ENCODE assay signal across 14 mouse cellular contexts in genomic region chr5:139910755-139911300, GRCm38 (mm10). TPM values are rescaled to one million over a fixed set of nuclear protein-coding genes. Genes with fewer than 3 reads are reported as not detected.
DNase-seq lines count a peak whose midpoint lies in the region; ATAC-seq lines count a peak whose summit lies in the region.
"Had no signal": no experiment of that assay in that cellular context is flagged by ENCODE, and none has a peak within 500 bp of the region (broad histone marks: within the 10 kb centered on the region; RNA-seq: fewer than 3 reads in every experiment).

No protein-coding gene starts in this region.

- H3K27ac ChIP-seq in neural tube, embryonic 11.5 days (ENCODE audit: low read depth, low read length), result 0 out of 2 replicates have a peak overlapping the region, but pooled peaks have one; percentile 50
- no peak overlapping the region; the same call in 1 of the 2 replicates for H3K27ac ChIP-seq in forebrain, embryonic 16.5 days (ENCODE audit: low read length)
- H3K27ac ChIP-seq in midbrain, embryonic 11.5 days (ENCODE audit: low read depth, low read length), result no peak overlapping the region
- H3K27ac ChIP-seq: heart, embryonic 15.5 days; stomach, embryonic 15.5 days had no signal

- DNase-seq in neural tube, embryonic 11.5 days (ENCODE audit: low spot score), result no peak
- no peak for DNase-seq in neural tube, embryonic 10.5 days (ENCODE audit: extremely low spot score, low spot score)
- peak; percentile 93 for DNase-seq in midbrain, embryonic 11.5 days (ENCODE audit: low spot score, missing footprints)
- DNase-seq in right cerebral cortex, postnatal 14 days, result no peak
- no peak for DNase-seq in adrenal gland, postnatal 4 days (ENCODE audit: low spot score in 2 of 2)
- no peak for DNase-seq in layer of hippocampus, postnatal 14 days (ENCODE audit: low spot score in 2 of 2)
- DNase-seq: kidney, adult 8-10 months; layer of hippocampus, adult 9-11 months had no signal

- H3K9ac ChIP-seq in neural tube, embryonic 11.5 days (ENCODE audit: low read length), result no peak overlapping the region
- no peak overlapping the region for H3K9ac ChIP-seq in forebrain, embryonic 16.5 days (replicated peaks; ENCODE audit: low read depth, low read length)
- H3K9ac ChIP-seq in midbrain, embryonic 11.5 days (ENCODE audit: low read length), result no peak overlapping the region
- H3K9ac ChIP-seq: heart, embryonic 15.5 days; stomach, embryonic 15.5 days had no signal

- H3K4me3 ChIP-seq in neural tube, embryonic 11.5 days (ENCODE audit: low read depth, low read length), result no peak overlapping the region
- H3K4me3 ChIP-seq in forebrain, embryonic 16.5 days (replicated peaks; ENCODE audit: low read length), result peak overlapping the region; percentile 13; the same call in 1 of the 2 replicates
- 0 out of 2 replicates have a peak overlapping the region, but pooled peaks have one; percentile 6 for H3K4me3 ChIP-seq in midbrain, embryonic 11.5 days (ENCODE audit: low read depth, low read length)
- H3K4me3 ChIP-seq: erythroblast, embryonic 14.5 days; myocyte had no signal

- H3K4me1 ChIP-seq in neural tube, embryonic 11.5 days (ENCODE audit: control insufficient read depth, insufficient read depth, low read length), result peaks cover 28% of the 10 kb centered on the region
- H3K4me1 ChIP-seq in forebrain, embryonic 16.5 days (replicated peaks; ENCODE audit: control insufficient read depth, insufficient read depth, low read length), result peaks cover 51% of the 10 kb centered on the region
- peaks cover 47% of the 10 kb centered on the region for H3K4me1 ChIP-seq in midbrain, embryonic 11.5 days (ENCODE audit: control insufficient read depth, insufficient read depth, low read length)

- no peaks in the 10 kb centered on the region for H3K36me3 ChIP-seq in neural tube, embryonic 11.5 days (ENCODE audit: control insufficient read depth, insufficient read depth, low read length)
- H3K36me3 ChIP-seq in forebrain, embryonic 16.5 days (ENCODE audit: control insufficient read depth, insufficient read depth), result no peaks in the 10 kb centered on the region
- H3K36me3 ChIP-seq in midbrain, embryonic 11.5 days (ENCODE audit: control insufficient read depth, insufficient read depth, low read length), result no peaks in the 10 kb centered on the region
- H3K36me3 ChIP-seq: heart, embryonic 15.5 days; stomach, embryonic 15.5 days had no signal

- ATAC-seq in neural tube, embryonic 11.5 days (ENCODE audit: insufficient read depth, low FRiP score, low TSS enrichment), result no peak
- ATAC-seq in forebrain, embryonic 16.5 days, result no peak
- no peak for ATAC-seq in midbrain, embryonic 11.5 days (ENCODE audit: low FRiP score)
- ATAC-seq: Patski had no signal

- no peaks in the 10 kb centered on the region for H3K9me3 ChIP-seq in neural tube, embryonic 11.5 days (ENCODE audit: control insufficient read depth, low read length)
- H3K9me3 ChIP-seq in forebrain, embryonic 16.5 days (ENCODE audit: control insufficient read depth, low read length), result no peaks in the 10 kb centered on the region
- no peaks in the 10 kb centered on the region for H3K9me3 ChIP-seq in midbrain, embryonic 11.5 days (ENCODE audit: control insufficient read depth, low read length)
- H3K9me3 ChIP-seq: heart, embryonic 15.5 days; stomach, embryonic 15.5 days had no signal

- 6% methylated on average over 3 of the region's 3 CpGs for WGBS in neural tube, embryonic 11.5 days
- WGBS in forebrain, embryonic 16.5 days, result 17% methylated on average over 3 of the region's 3 CpGs
- 3% methylated on average over 3 of the region's 3 CpGs for WGBS in midbrain, embryonic 11.5 days

- peak overlapping the region; percentile 98 for H3K4me2 ChIP-seq in neural tube, embryonic 11.5 days (ENCODE audit: low read depth)
- H3K4me2 ChIP-seq in forebrain, embryonic 16.5 days (ENCODE audit: low read length), result peak overlapping the region; percentile 98
- H3K4me2 ChIP-seq in midbrain, embryonic 11.5 days, result peak overlapping the region; percentile 35; the same call in 1 of the 2 replicates

- H3K27me3 ChIP-seq in neural tube, embryonic 11.5 days (ENCODE audit: control insufficient read depth, insufficient read depth, low read length), result peaks cover 78% of the 10 kb centered on the region
- H3K27me3 ChIP-seq in forebrain, embryonic 16.5 days (replicated peaks; ENCODE audit: control insufficient read depth, insufficient read depth, low read length), result peaks cover 67% of the 10 kb centered on the region
- H3K27me3 ChIP-seq in midbrain, embryonic 11.5 days (ENCODE audit: control insufficient read depth, insufficient read depth, low read length), result peaks cover 89% of the 10 kb centered on the region
- H3K27me3 ChIP-seq: Patski had no signal

RNA-seq across cellular contexts. Expression of gene Elfn1, which starts 3.1 kb away (rescaled TPM):
- 2.3 and 2.5 TPM in 2 replicates for polyA plus RNA-seq in neural tube, embryonic 11.5 days (2014; fragmentation: Nextera tagmentation; extraction: Ambion mirVana)
- 2.4 and 3.2 TPM in 2 replicates for polyA plus RNA-seq in forebrain, embryonic 16.5 days (2015; fragmentation: Nextera tagmentation; extraction: Ambion mirVana)
- polyA plus RNA-seq in midbrain, embryonic 11.5 days (2014; fragmentation: Nextera tagmentation; extraction: Ambion mirVana), result 0.77 and 1.0 TPM in 2 replicates
- total RNA-seq in adrenal gland, postnatal 4 days (2021), result 10 to 100 TPM; 14.1 to 16.8 TPM
- 10 to 100 TPM; 29.9 to 33.8 TPM for total RNA-seq in layer of hippocampus, postnatal 14 days (2021)
- polyA plus RNA-seq: erythroblast, embryonic 14.5 days had no signal

Comparison
In these comparisons a context has a peak if more than half of its experiments do, and no peak if none do; other contexts are left out.
1. H3K4me2 ChIP-seq: peak in every context shown above with its lines; median percentile 98 in neural tube, embryonic 11.5 days; 98 in forebrain, embryonic 16.5 days; 35 in midbrain, embryonic 11.5 days.